Mouse (Mus musculus): Measurements from ENCODE around the gene Clic5.

DNA sequence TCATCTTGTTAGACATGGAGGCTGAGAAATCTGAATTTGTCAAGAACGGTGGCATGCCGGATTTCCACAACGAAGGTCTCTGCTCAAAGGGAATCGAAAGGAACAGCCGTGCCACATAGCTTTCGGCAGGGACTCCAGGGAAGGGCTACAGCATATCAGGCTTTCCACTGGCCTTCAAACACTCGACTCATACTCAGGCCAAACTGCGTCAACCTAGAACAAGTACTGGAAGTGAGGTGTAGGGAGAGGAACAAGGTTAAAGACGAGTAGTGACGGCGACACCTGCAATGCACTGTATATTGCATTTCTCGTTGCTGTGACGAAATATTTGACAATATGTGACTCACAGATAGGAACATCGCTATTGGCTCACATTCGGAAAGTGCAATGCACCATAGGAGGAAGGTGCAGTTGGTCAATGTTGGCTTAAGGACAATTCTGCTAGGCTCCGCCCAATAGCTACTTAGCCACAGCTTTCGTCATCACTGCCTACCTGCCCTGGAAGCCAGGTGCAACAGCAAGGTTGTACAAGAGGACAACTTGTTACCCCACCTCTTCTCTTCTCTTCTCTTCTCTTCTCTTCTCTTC, 112.9 kb downstream of the Clic5 start:
- TF ChIP-seq CTCF (IDR thresholded peaks at IDR 0.05; ENCODE audit: low read depth, low read length) (no peak), POLR2A (IDR thresholded peaks at IDR 0.05; ENCODE audit: extremely low read depth, insufficient read depth, low read length) (no peak)
